Mouse (Mus musculus): ENCODE measurements around the gene Larp6. TPM values are rescaled to one million over a fixed set of nuclear protein-coding genes. Genes with fewer than 3 reads are reported as not detected.

Larp6 gene
- polyA plus RNA-seq, 1 experiment from 2014 or later, result 3.4 TPM

DNA sequence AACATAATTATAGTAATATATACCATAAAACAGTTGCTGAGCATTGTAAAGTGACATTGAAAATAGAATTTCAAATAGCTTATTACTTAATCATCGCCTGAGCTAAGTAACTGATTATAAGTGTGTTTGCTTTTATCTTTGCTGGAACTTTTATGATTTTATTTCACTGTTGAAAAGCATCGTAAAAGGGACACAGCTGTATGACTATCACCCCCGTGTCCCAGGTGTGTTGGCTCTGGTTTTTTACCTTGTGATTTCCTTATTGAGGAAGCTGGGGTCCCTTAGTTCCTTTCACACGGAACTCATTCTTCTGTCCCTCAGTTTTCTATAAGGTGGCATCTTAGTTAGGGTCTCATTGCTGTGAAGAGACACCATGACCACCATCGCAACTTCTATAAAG, 34.9 kb downstream of the Larp6 start:
- Histone ChIP-seq H3K9ac (no peak overlapping the region), H3K4me3 (no peak overlapping the region), H3K4me1 (0 out of 2 replicates have a peak, but pooled peaks cover 5% of the 10 kb centered on the region), H3K36me3 (no peaks in the 10 kb centered on the region), H3K27me3 (peaks cover 8% of the 10 kb centered on the region), H3K4me2 (replicated peaks) (no peak overlapping the region), H3K27ac (no peak overlapping the region), H3K9me3 (no peaks in the 10 kb centered on the region)
- 76% methylated on average over 5 of the region's 5 CpGs for WGBS
- ATAC-seq (ENCODE audit: low FRiP score, low read depth), result no peak

GRCm38 (mm10) chr9:60748191-60748590, 35.4 kb downstream of the Larp6 start:
- WGBS, result 84% methylated on average over 2 of the region's 2 CpGs
- Histone ChIP-seq H3K36me3 (no peaks in the 10 kb centered on the region), H3K9me3 (no peaks in the 10 kb centered on the region), H3K9ac (no peak overlapping the region), H3K4me2 (replicated peaks) (no peak overlapping the region), H3K27ac (no peak overlapping the region), H3K4me3 (no peak overlapping the region), H3K4me1 (0 out of 2 replicates have a peak, but pooled peaks cover under 1% of the 10 kb centered on the region), H3K27me3 (peaks cover 8% of the 10 kb centered on the region)
- ATAC-seq (ENCODE audit: low FRiP score, low read depth), result no peak

GRCm38 (mm10) chr9:60749105-60749504, 36.3 kb downstream of the Larp6 start:
- Histone ChIP-seq H3K9ac (no peak overlapping the region), H3K36me3 (no peaks in the 10 kb centered on the region), H3K4me3 (no peak overlapping the region), H3K27me3 (peaks cover 5% of the 10 kb centered on the region), H3K4me1 (no peaks in the 10 kb centered on the region), H3K9me3 (no peaks in the 10 kb centered on the region), H3K4me2 (replicated peaks) (no peak overlapping the region), H3K27ac (no peak overlapping the region)
- ATAC-seq (ENCODE audit: low FRiP score, low read depth), result no peak
- 91% methylated on average over 2 of the region's 2 CpGs for WGBS

DNA sequence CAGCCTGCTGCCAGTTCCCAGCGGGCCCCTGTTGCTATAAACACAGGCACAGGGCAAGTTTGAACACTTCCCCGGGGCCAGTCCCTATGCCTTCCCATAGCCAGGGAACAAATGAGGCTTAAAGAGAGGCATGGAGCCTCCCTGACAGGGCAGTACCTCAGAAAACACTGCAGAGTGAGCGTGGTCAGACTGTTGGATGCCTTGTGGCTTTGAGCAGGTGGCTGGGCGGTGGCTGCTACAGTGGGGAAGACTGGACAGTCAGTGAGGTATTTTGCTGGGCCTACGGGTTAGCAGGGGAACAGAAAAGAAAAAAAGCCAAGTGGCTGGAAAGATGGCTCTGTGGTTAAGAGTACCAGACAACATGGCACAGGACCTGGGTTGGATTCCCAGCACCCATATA, 38.3 kb downstream of the Larp6 start:
- H3K36me3 ChIP-seq, result no peaks in the 10 kb centered on the region
- H3K4me1 ChIP-seq, result no peaks in the 10 kb centered on the region
- H3K9me3 ChIP-seq, result no peaks in the 10 kb centered on the region
- H3K4me3 ChIP-seq, result no peak overlapping the region
- no peak overlapping the region for H3K9ac ChIP-seq
- no peak overlapping the region for H3K27ac ChIP-seq
- no peak overlapping the region for H3K4me2 ChIP-seq (replicated peaks)
- WGBS, result 92% methylated on average over 5 of the region's 5 CpGs
- ATAC-seq (ENCODE audit: low FRiP score, low read depth), result no peak
- H3K27me3 ChIP-seq, result no peaks in the 10 kb centered on the region

GRCm38 (mm10) chr9:60751971-60752370, 39.2 kb downstream of the Larp6 start:
- no peaks in the 10 kb centered on the region for H3K27me3 ChIP-seq
- 53% methylated on average over 6 of the region's 6 CpGs for WGBS

GRCm38 (mm10) chr9:60752636-60753035, 39.8 kb downstream of the Larp6 start:
- peaks cover under 1% of the 10 kb centered on the region; the same call in 1 of the 2 replicates for H3K4me1 ChIP-seq
- no peak overlapping the region for H3K27ac ChIP-seq
- H3K27me3 ChIP-seq, result no peaks in the 10 kb centered on the region
- ATAC-seq (ENCODE audit: low FRiP score, low read depth), result no peak
- no peak overlapping the region for H3K4me3 ChIP-seq
- H3K4me2 ChIP-seq (replicated peaks), result no peak overlapping the region
- H3K9ac ChIP-seq, result no peak overlapping the region
- no peaks in the 10 kb centered on the region for H3K36me3 ChIP-seq
- H3K9me3 ChIP-seq, result no peaks in the 10 kb centered on the region

More at GRCm38 (mm10) chr9:60751971-60752370, 39.2 kb downstream of the Larp6 start:
- Histone ChIP-seq H3K9ac (no peak overlapping the region), H3K4me1 (no peaks in the 10 kb centered on the region), H3K36me3 (no peaks in the 10 kb centered on the region), H3K27ac (no peak overlapping the region), H3K9me3 (no peaks in the 10 kb centered on the region), H3K4me3 (no peak overlapping the region), H3K4me2 (replicated peaks) (no peak overlapping the region)
- no peak for ATAC-seq (ENCODE audit: low FRiP score, low read depth)

DNA sequence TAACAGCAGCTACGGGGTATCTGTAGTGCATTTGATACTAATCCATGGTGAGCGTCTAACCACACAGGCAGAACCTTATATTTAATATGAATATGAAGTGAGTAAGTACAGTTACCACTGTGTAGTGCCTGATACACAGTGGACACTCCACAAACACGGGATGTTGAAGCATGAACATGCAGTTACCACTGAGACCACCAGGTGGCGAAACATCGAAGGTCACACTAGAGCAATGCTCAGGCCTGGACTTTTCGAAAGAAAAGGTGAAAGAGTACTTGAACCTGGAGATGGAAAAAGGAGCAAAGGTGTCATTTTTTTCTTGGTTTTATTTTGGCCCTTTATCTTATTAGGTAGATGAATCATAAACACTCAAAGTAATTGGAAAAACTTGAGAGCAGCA, 43.5 kb downstream of the Larp6 start:
- Histone ChIP-seq H3K9me3 (no peaks in the 10 kb centered on the region; the same call in 1 of the 2 replicates), H3K4me3 (no peak overlapping the region), H3K4me1 (peaks cover 16% of the 10 kb centered on the region), H3K36me3 (no peaks in the 10 kb centered on the region), H3K27ac (no peak overlapping the region), H3K9ac (no peak overlapping the region), H3K27me3 (no peaks in the 10 kb centered on the region), H3K4me2 (replicated peaks) (no peak overlapping the region)
- 37% methylated on average over 6 of the region's 6 CpGs for WGBS
- no peak for ATAC-seq (ENCODE audit: low FRiP score, low read depth)

DNA sequence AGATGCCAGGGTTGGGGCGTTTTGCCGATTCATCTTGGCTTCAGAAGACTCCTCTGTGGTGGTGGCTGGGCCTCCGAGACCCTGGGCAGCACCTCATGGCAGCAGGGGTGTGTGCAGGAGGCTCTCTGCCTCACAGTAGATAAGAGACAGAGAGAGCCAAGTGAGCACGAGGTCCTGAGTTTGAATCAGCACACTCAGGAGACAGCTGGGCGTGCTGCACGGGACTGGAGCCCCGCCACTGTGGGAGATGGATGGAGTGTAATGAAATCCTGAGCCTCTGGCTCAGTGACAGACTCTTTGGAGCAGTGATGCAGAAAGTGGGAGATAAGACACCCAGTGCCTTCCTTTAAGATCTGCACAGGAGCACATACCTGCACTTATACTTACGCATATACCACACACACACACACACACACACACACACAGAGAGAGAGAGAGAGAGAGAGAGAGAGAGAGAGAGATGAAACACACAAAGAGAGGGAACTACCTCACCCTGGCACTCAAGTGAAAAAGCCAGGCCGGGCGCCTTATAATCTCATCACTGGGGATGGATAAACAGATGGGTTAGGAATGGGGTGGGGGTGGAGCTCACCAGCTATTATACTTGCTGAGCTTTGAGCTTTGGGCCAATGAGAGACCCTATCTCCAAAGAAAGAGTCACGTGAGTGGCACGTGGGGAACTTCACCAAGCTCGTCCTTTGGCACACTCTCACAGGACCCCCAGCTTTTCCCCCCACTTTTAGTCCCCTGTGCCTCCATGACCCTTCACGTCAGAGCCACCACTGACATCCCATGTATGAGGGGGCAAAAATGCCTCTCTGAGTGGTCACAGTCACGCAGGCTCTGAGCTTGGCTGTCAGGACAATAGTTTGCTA, 44.3 kb downstream of the Larp6 start:
- WGBS, result 79% methylated on average over 15 of the region's 15 CpGs
- Histone ChIP-seq H3K4me1 (peaks cover 16% of the 10 kb centered on the region), H3K9me3 (no peaks in the 10 kb centered on the region; the same call in 1 of the 2 replicates), H3K9ac (0 out of 2 replicates have a peak overlapping the region, but pooled peaks have one; percentile 19), H3K4me2 (replicated peaks) (no peak overlapping the region), H3K27ac (no peak overlapping the region), H3K27me3 (no peaks in the 10 kb centered on the region), H3K4me3 (no peak overlapping the region), H3K36me3 (no peaks in the 10 kb centered on the region)
- no peak for ATAC-seq (ENCODE audit: low FRiP score, low read depth)

GRCm38 (mm10) chr9:60757817-60758216, 45.0 kb downstream of the Larp6 start:
- Histone ChIP-seq H3K9ac (0 out of 2 replicates have a peak overlapping the region, but pooled peaks have one; percentile 19), H3K27ac (no peak overlapping the region), H3K27me3 (no peaks in the 10 kb centered on the region), H3K9me3 (no peaks in the 10 kb centered on the region; the same call in 1 of the 2 replicates), H3K4me2 (replicated peaks) (no peak overlapping the region), H3K36me3 (no peaks in the 10 kb centered on the region), H3K4me3 (no peak overlapping the region), H3K4me1 (peaks cover 16% of the 10 kb centered on the region)
- WGBS, result 29% methylated on average over 5 of the region's 5 CpGs
- ATAC-seq (ENCODE audit: low FRiP score, low read depth), result no peak

DNA sequence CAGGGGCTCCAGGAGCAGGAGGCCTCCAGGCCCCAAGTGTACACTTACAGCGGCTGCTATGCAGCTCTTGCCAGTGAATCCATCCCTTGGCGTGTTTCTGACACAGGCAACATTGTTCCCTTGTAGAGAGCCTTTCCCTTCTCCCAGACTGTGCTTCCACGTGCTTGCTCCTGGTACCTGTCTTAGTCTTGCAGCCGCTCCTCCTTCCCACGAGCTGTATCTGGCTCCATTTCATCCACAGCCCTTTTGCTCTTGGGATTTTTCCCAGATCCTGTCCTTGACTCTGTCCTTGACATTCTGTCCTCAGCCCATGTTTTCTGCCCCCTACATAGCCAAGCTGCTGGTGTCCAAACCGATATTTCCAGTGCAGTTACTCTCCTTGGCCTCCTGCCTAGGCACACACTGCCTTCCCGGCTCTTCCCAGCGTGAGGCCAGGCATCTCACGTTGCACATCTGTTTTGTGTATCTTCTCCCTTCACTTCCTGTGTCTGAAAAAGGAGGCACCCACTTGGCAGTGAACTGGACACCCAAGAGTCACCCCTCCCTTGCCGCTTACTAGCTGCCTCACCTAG, 46.7 kb downstream of the Larp6 start:
- Histone ChIP-seq H3K36me3 (no peaks in the 10 kb centered on the region), H3K27me3 (no peaks in the 10 kb centered on the region), H3K4me2 (replicated peaks) (no peak overlapping the region), H3K27ac (no peak overlapping the region), H3K9ac (no peak overlapping the region), H3K4me3 (no peak overlapping the region), H3K4me1 (peaks cover 16% of the 10 kb centered on the region), H3K9me3 (no peaks in the 10 kb centered on the region; the same call in 1 of the 2 replicates)
- 60% methylated on average over 10 of the region's 10 CpGs for WGBS
- ATAC-seq (ENCODE audit: low FRiP score, low read depth), result no peak

DNA sequence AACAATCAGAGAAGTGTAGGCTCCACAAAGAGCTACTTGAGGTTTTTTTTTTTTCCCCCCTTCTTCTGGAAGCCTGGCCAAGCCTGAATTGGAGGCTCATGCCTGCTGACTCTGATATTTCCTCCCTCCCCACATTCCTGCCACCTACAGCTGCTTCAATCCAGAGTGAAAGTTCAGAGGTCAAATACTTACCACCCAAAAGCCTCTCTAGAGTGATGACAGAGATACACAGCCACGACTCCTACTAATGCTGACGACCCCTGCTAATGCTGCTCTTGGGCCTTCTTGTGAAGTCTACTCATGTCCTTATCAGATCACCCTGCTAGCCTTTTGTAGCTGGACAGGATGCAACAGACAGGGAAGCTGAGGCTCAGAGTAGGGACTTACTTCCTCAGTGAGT, 52.4 kb downstream of the Larp6 start:
- WGBS, result 9% methylated on average over 2 of the region's 2 CpGs
- no peaks in the 10 kb centered on the region for H3K27me3 ChIP-seq
- no peak overlapping the region for H3K27ac ChIP-seq
- no peak for ATAC-seq (ENCODE audit: low FRiP score, low read depth)
- no peak overlapping the region for H3K4me3 ChIP-seq
- H3K9ac ChIP-seq, result no peak overlapping the region
- H3K36me3 ChIP-seq, result no peaks in the 10 kb centered on the region
- peaks cover 18% of the 10 kb centered on the region for H3K4me1 ChIP-seq
- no peaks in the 10 kb centered on the region; the same call in 1 of the 2 replicates for H3K9me3 ChIP-seq
- no peak overlapping the region for H3K4me2 ChIP-seq (replicated peaks)

- peaks cover 18% of the 10 kb centered on the region for H3K4me1 ChIP-seq
- H3K9me3 ChIP-seq, result no peaks in the 10 kb centered on the region
- H3K4me2 ChIP-seq (replicated peaks), result no peak overlapping the region
- no peaks in the 10 kb centered on the region for H3K27me3 ChIP-seq
- no peaks in the 10 kb centered on the region for H3K36me3 ChIP-seq
- no peak overlapping the region; the same call in 1 of the 2 replicates for H3K27ac ChIP-seq
- no peak overlapping the region for H3K9ac ChIP-seq
- no peak for ATAC-seq (ENCODE audit: low FRiP score, low read depth)
- 78% methylated on average over 9 of the region's 9 CpGs for whole genome bisulfite sequencing
- no peak overlapping the region for H3K4me3 ChIP-seq
These were observed 55.6 kb downstream of the Larp6 start for GRCm38 (mm10) chr9:60768393-60768792.

All from limb, embryonic 13.5 days (tissue).